Mouse (Mus musculus): Measurements from ENCODE around the gene Lrmda. TPM values are rescaled to one million over a fixed set of nuclear protein-coding genes. Genes with fewer than 3 reads are reported as not detected.

Gene Lrmda
- polyA plus RNA-seq, 1 experiment = not detected

GRCm38 (mm10) chr14:22145863-22146262 lies 126.4 kb downstream of the Lrmda start:
- TF ChIP-seq CTCF (IDR thresholded peaks at IDR 0.05; ENCODE audit: borderline replicate concordance, extremely low read depth, insufficient read depth, insufficient read length) (no peak), POLR2A (IDR thresholded peaks at IDR 0.05; ENCODE audit: borderline replicate concordance, extremely low read depth, insufficient read depth, insufficient read length, poor library complexity, severe bottlenecking) (no peak)

GRCm38 (mm10) chr14:22146508-22147044 lies 127.1 kb downstream of the Lrmda start:
- TF ChIP-seq POLR2A (IDR thresholded peaks at IDR 0.05; ENCODE audit: borderline replicate concordance, extremely low read depth, insufficient read depth, insufficient read length, poor library complexity, severe bottlenecking) = no peak
- TF ChIP-seq CTCF (IDR thresholded peaks at IDR 0.05; ENCODE audit: borderline replicate concordance, extremely low read depth, insufficient read depth, insufficient read length) = no peak
- no peak for DNase-seq (ENCODE audit: low read depth)

More at GRCm38 (mm10) chr14:22145863-22146262, 126.4 kb downstream of the Lrmda start:
- no peak for DNase-seq (ENCODE audit: low read depth)

- DNase-seq (ENCODE audit: low read depth) = peak; percentile 64
- TF ChIP-seq CTCF (IDR thresholded peaks at IDR 0.05; ENCODE audit: borderline replicate concordance, extremely low read depth, insufficient read depth, insufficient read length) (no peak), POLR2A (IDR thresholded peaks at IDR 0.05; ENCODE audit: borderline replicate concordance, extremely low read depth, insufficient read depth, insufficient read length, poor library complexity, severe bottlenecking) (no peak)
Observed at GRCm38 (mm10) chr14:22147341-22148024, 128.0 kb downstream of the Lrmda start.

GRCm38 (mm10) chr14:22152701-22153100 lies 133.2 kb downstream of the Lrmda start:
- peak; percentile 76 for DNase-seq (ENCODE audit: low read depth)
- TF ChIP-seq POLR2A (IDR thresholded peaks at IDR 0.05; ENCODE audit: borderline replicate concordance, extremely low read depth, insufficient read depth, insufficient read length, poor library complexity, severe bottlenecking) (no peak), CTCF (IDR thresholded peaks at IDR 0.05; ENCODE audit: borderline replicate concordance, extremely low read depth, insufficient read depth, insufficient read length) (no peak)

- no peak for TF ChIP-seq POLR2A (IDR thresholded peaks at IDR 0.05; ENCODE audit: borderline replicate concordance, extremely low read depth, insufficient read depth, insufficient read length, poor library complexity, severe bottlenecking)
- no peak for TF ChIP-seq CTCF (IDR thresholded peaks at IDR 0.05; ENCODE audit: borderline replicate concordance, extremely low read depth, insufficient read depth, insufficient read length)
- DNase-seq (ENCODE audit: low read depth) = no peak
Observed at GRCm38 (mm10) chr14:22154096-22154495, 134.6 kb downstream of the Lrmda start.

- TF ChIP-seq CTCF (IDR thresholded peaks at IDR 0.05; ENCODE audit: borderline replicate concordance, extremely low read depth, insufficient read depth, insufficient read length) (no peak), POLR2A (IDR thresholded peaks at IDR 0.05; ENCODE audit: borderline replicate concordance, extremely low read depth, insufficient read depth, insufficient read length, poor library complexity, severe bottlenecking) (no peak)
- no peak for DNase-seq (ENCODE audit: low read depth)
Observed at GRCm38 (mm10) chr14:22155034-22155433, 135.5 kb downstream of the Lrmda start.

- no peak for TF ChIP-seq POLR2A (IDR thresholded peaks at IDR 0.05; ENCODE audit: borderline replicate concordance, extremely low read depth, insufficient read depth, insufficient read length, poor library complexity, severe bottlenecking)
- TF ChIP-seq CTCF (IDR thresholded peaks at IDR 0.05; ENCODE audit: borderline replicate concordance, extremely low read depth, insufficient read depth, insufficient read length) = no peak
- DNase-seq (ENCODE audit: low read depth) = peak; percentile 74
Observed at GRCm38 (mm10) chr14:22155512-22156026, 136.1 kb downstream of the Lrmda start.

GRCm38 (mm10) chr14:22156991-22157390 lies 137.5 kb downstream of the Lrmda start:
- no peak for TF ChIP-seq CTCF (IDR thresholded peaks at IDR 0.05; ENCODE audit: borderline replicate concordance, extremely low read depth, insufficient read depth, insufficient read length)

GRCm38 (mm10) chr14:22161416-22161815 lies 141.9 kb downstream of the Lrmda start:
- DNase-seq (ENCODE audit: low read depth) = no peak
- TF ChIP-seq CTCF (IDR thresholded peaks at IDR 0.05; ENCODE audit: borderline replicate concordance, extremely low read depth, insufficient read depth, insufficient read length) = no peak
- TF ChIP-seq POLR2A (IDR thresholded peaks at IDR 0.05; ENCODE audit: borderline replicate concordance, extremely low read depth, insufficient read depth, insufficient read length, poor library complexity, severe bottlenecking) = no peak

More at GRCm38 (mm10) chr14:22156991-22157390, 137.5 kb downstream of the Lrmda start:
- DNase-seq (ENCODE audit: low read depth) = no peak

GRCm38 (mm10) chr14:22167285-22167684 lies 147.8 kb downstream of the Lrmda start:
- no peak for DNase-seq (ENCODE audit: low read depth)
- TF ChIP-seq POLR2A (IDR thresholded peaks at IDR 0.05; ENCODE audit: borderline replicate concordance, extremely low read depth, insufficient read depth, insufficient read length, poor library complexity, severe bottlenecking) (no peak), CTCF (IDR thresholded peaks at IDR 0.05; ENCODE audit: borderline replicate concordance, extremely low read depth, insufficient read depth, insufficient read length) (no peak)

- no peak for DNase-seq (ENCODE audit: low read depth)
Observed at GRCm38 (mm10) chr14:22168077-22168794, 148.7 kb downstream of the Lrmda start.

More at GRCm38 (mm10) chr14:22168077-22168794, 148.7 kb downstream of the Lrmda start:
- no peak for TF ChIP-seq POLR2A (IDR thresholded peaks at IDR 0.05; ENCODE audit: borderline replicate concordance, extremely low read depth, insufficient read depth, insufficient read length, poor library complexity, severe bottlenecking)
- no peak for TF ChIP-seq CTCF (IDR thresholded peaks at IDR 0.05; ENCODE audit: borderline replicate concordance, extremely low read depth, insufficient read depth, insufficient read length)
